In genomic region chr9:45079011-45079410, GRCm38 (mm10) we compare ENCODE assay signal across 12 mouse cellular contexts. TPM values are rescaled to one million over a fixed set of nuclear protein-coding genes. Genes with fewer than 3 reads are reported as not detected.
A peak's percentile ranks its signal among the peaks of the same experiment; 100 is the strongest.
DNase-seq lines count a peak whose midpoint lies in the region; ATAC-seq lines count a peak whose summit lies in the region.
"Had no signal": no experiment of that assay in that cellular context is flagged by ENCODE, and none has a peak within 500 bp of the region (broad histone marks: within the 10 kb centered on the region; RNA-seq: fewer than 3 reads in every experiment).

Gene Jaml, plus strand, starts transcription at chr9:45079183.

- H3K27ac ChIP-seq in intestine, embryonic 14.5 days (ENCODE audit: low read depth): no peak within 1 kb of the TSS
- no peak within 1 kb of the TSS for H3K27ac ChIP-seq in hindbrain, embryonic 10.5 days
- H3K27ac ChIP-seq: liver, embryonic 15.5 days; midbrain, embryonic 13.5 days had no signal

- H3K36me3 ChIP-seq in intestine, embryonic 14.5 days (ENCODE audit: control insufficient read depth, insufficient read depth, low read length): no peaks in the 10 kb centered on the region
- H3K36me3 ChIP-seq in hindbrain, embryonic 10.5 days: no peaks in the 10 kb centered on the region
- H3K36me3 ChIP-seq: heart, embryonic 12.5 days; liver, embryonic 15.5 days; midbrain, embryonic 13.5 days had no signal

- H3K9ac ChIP-seq in intestine, embryonic 14.5 days (ENCODE audit: low read length): no peak within 1 kb of the TSS
- H3K9ac ChIP-seq: heart, embryonic 12.5 days; liver, embryonic 15.5 days; midbrain, embryonic 13.5 days had no signal

- no peak within 1 kb of the TSS for H3K4me2 ChIP-seq in intestine, embryonic 14.5 days (ENCODE audit: low read length)
- H3K4me2 ChIP-seq: heart, embryonic 12.5 days; liver, embryonic 15.5 days; midbrain, embryonic 13.5 days had no signal

- H3K4me3 ChIP-seq in intestine, embryonic 14.5 days (ENCODE audit: low read depth, low read length): no peak within 1 kb of the TSS
- H3K4me3 ChIP-seq in hindbrain, embryonic 10.5 days: no peak within 1 kb of the TSS
- H3K4me3 ChIP-seq: heart, embryonic 12.5 days; liver, embryonic 15.5 days; midbrain, embryonic 13.5 days had no signal

- H3K27me3 ChIP-seq in intestine, embryonic 14.5 days (replicated peaks; ENCODE audit: control insufficient read depth, insufficient read depth, low read length): 0 out of 2 replicates have a peak, but pooled peaks cover 5% of the 10 kb centered on the region
- no peaks in the 10 kb centered on the region for H3K27me3 ChIP-seq in hindbrain, embryonic 10.5 days (ENCODE audit: insufficient read depth, poor library complexity, severe bottlenecking)
- H3K27me3 ChIP-seq: liver, embryonic 15.5 days; midbrain, embryonic 13.5 days had no signal

- H3K9me3 ChIP-seq in intestine, embryonic 14.5 days (ENCODE audit: control insufficient read depth, low read length): no peaks in the 10 kb centered on the region
- no peaks in the 10 kb centered on the region for H3K9me3 ChIP-seq in hindbrain, embryonic 10.5 days
- H3K9me3 ChIP-seq: heart, embryonic 12.5 days; liver, embryonic 15.5 days; midbrain, embryonic 13.5 days had no signal

- peak; percentile 10 to 25 for DNase-seq in lung, postnatal 4 days
- no peak for DNase-seq in lung, adult 18-20 months
- DNase-seq in intestine, embryonic 14.5 days (ENCODE audit: low spot score): no peak
- peak; percentile 46 to 61 for DNase-seq in spleen, adult 18-20 months
- peak; percentile 60 for DNase-seq in thymus, postnatal 4 days
- DNase-seq in frontal cortex, postnatal 36 days (ENCODE audit: low spot score in 2 of 2): no peak
- DNase-seq in hindbrain, embryonic 10.5 days (ENCODE audit: low spot score): no peak
- no peak for DNase-seq in adrenal gland, postnatal 10 days
- DNase-seq: cerebellum, postnatal 25 days had no signal

- ATAC-seq in intestine, embryonic 14.5 days (replicated peaks; ENCODE audit: low FRiP score, low TSS enrichment, low read depth): no peak
- ATAC-seq: midbrain, embryonic 13.5 days had no signal

- no peaks in the 10 kb centered on the region for H3K4me1 ChIP-seq in intestine, embryonic 14.5 days (replicated peaks; ENCODE audit: control insufficient read depth, insufficient read depth, low read length)
- no peaks in the 10 kb centered on the region for H3K4me1 ChIP-seq in hindbrain, embryonic 10.5 days (replicated peaks)
- H3K4me1 ChIP-seq: heart, embryonic 12.5 days; liver, embryonic 15.5 days; midbrain, embryonic 13.5 days had no signal

- 83% methylated on average over 5 of the region's 5 CpGs for WGBS in intestine, embryonic 14.5 days
- 88% methylated on average over 5 of the region's 5 CpGs for WGBS in hindbrain, embryonic 10.5 days

RNA-seq across cellular contexts. Expression of gene Jaml, which starts in this region (rescaled TPM):
- polyA plus RNA-seq in intestine, embryonic 14.5 days (2014; fragmentation: Nextera tagmentation; extraction: Ambion mirVana): 42.7 and 49.4 TPM in 2 replicates
- polyA plus RNA-seq in hindbrain, embryonic 10.5 days (2016; fragmentation: Nextera tagmentation; extraction: Ambion mirVana): 0.38 and 0.60 TPM in 2 replicates
- 1 to 10 TPM in 1 of 2 experiments, under 1 TPM in 1; 0.70 to 1.8 TPM for total RNA-seq in adrenal gland, postnatal 10 days (2021)

Comparison
In these comparisons a context has a peak if more than half of its experiments do, and no peak if none do; other contexts are left out.
1. RNA of gene Jaml (polyA plus RNA-seq): 42.7 to 49.4 TPM in intestine, embryonic 14.5 days; 0.38 to 0.60 TPM in hindbrain, embryonic 10.5 days; every median in the first group is over 10 times any median in the second.
2. DNase-seq: peak in lung, postnatal 4 days (2 of 2), spleen, adult 18-20 months (2 of 2) and thymus, postnatal 4 days (single experiment); none in lung, adult 18-20 months (0 of 2), intestine, embryonic 14.5 days (single experiment), frontal cortex, postnatal 36 days (0 of 2), hindbrain, embryonic 10.5 days (single experiment) and adrenal gland, postnatal 10 days (single experiment).